Mouse (Mus musculus): Measurements from ENCODE around the gene Akap5. TPM values are rescaled to one million over a fixed set of nuclear protein-coding genes. Genes with fewer than 3 reads are reported as not detected.

The Akap5 gene
- polyA plus RNA-seq, 1 experiment from 2014 or later: 1.7 TPM

- 93% methylated on average over 12 of the region's 12 CpGs for WGBS
- Histone ChIP-seq H3K27ac (ENCODE audit: low read depth, low read length) (no peak overlapping the region), H3K9ac (ENCODE audit: low read depth, low read length) (no peak overlapping the region), H3K4me3 (ENCODE audit: low read length) (no peak overlapping the region), H3K9me3 (ENCODE audit: control insufficient read depth, low read length) (no peaks in the 10 kb centered on the region), H3K4me1 (ENCODE audit: control insufficient read depth, insufficient read depth, low read length) (no peaks in the 10 kb centered on the region), H3K36me3 (ENCODE audit: control insufficient read depth, insufficient read depth, low read length) (peaks cover 60% of the 10 kb centered on the region), H3K27me3 (ENCODE audit: control insufficient read depth, insufficient read depth, low read length) (no peaks in the 10 kb centered on the region), H3K4me2 (replicated peaks; ENCODE audit: low read depth, low read length) (no peak overlapping the region)
- ATAC-seq (ENCODE audit: low FRiP score, low TSS enrichment): no peak
These were observed 35.3 kb upstream of the Akap5 start for GRCm38 (mm10) chr12:76289428-76289827.

- no peak for ATAC-seq (ENCODE audit: low FRiP score, low TSS enrichment)
- no peaks in the 10 kb centered on the region for H3K4me1 ChIP-seq (ENCODE audit: control insufficient read depth, insufficient read depth, low read length)
- H3K9ac ChIP-seq (ENCODE audit: low read depth, low read length): no peak overlapping the region
- peaks cover 63% of the 10 kb centered on the region for H3K36me3 ChIP-seq (ENCODE audit: control insufficient read depth, insufficient read depth, low read length)
- no peak overlapping the region for H3K4me2 ChIP-seq (replicated peaks; ENCODE audit: low read depth, low read length)
- no peak overlapping the region for H3K4me3 ChIP-seq (ENCODE audit: low read length)
- WGBS: 96% methylated on average over 2 of the region's 2 CpGs
- H3K27me3 ChIP-seq (ENCODE audit: control insufficient read depth, insufficient read depth, low read length): no peaks in the 10 kb centered on the region
- no peak overlapping the region for H3K27ac ChIP-seq (ENCODE audit: low read depth, low read length)
- no peaks in the 10 kb centered on the region for H3K9me3 ChIP-seq (ENCODE audit: control insufficient read depth, low read length)
These were observed 34.4 kb upstream of the Akap5 start for GRCm38 (mm10) chr12:76290271-76290670.

GRCm38 (mm10) chr12:76293192-76293591, 31.5 kb upstream of the Akap5 start:
- Histone ChIP-seq H3K27ac (ENCODE audit: low read depth, low read length) (no peak overlapping the region), H3K27me3 (ENCODE audit: control insufficient read depth, insufficient read depth, low read length) (no peaks in the 10 kb centered on the region), H3K4me2 (replicated peaks; ENCODE audit: low read depth, low read length) (no peak overlapping the region), H3K4me3 (ENCODE audit: low read length) (no peak overlapping the region), H3K9me3 (ENCODE audit: control insufficient read depth, low read length) (no peaks in the 10 kb centered on the region), H3K36me3 (ENCODE audit: control insufficient read depth, insufficient read depth, low read length) (peaks cover 79% of the 10 kb centered on the region), H3K4me1 (ENCODE audit: control insufficient read depth, insufficient read depth, low read length) (no peaks in the 10 kb centered on the region), H3K9ac (ENCODE audit: low read depth, low read length) (no peak overlapping the region)
- no peak for ATAC-seq (ENCODE audit: low FRiP score, low TSS enrichment)
- WGBS: 62% methylated on average over 7 of the region's 7 CpGs

- Histone ChIP-seq H3K9ac (ENCODE audit: low read depth, low read length) (no peak overlapping the region), H3K36me3 (ENCODE audit: control insufficient read depth, insufficient read depth, low read length) (peaks cover 72% of the 10 kb centered on the region), H3K4me1 (ENCODE audit: control insufficient read depth, insufficient read depth, low read length) (no peaks in the 10 kb centered on the region), H3K4me2 (replicated peaks; ENCODE audit: low read depth, low read length) (no peak overlapping the region), H3K9me3 (ENCODE audit: control insufficient read depth, low read length) (no peaks in the 10 kb centered on the region), H3K27me3 (ENCODE audit: control insufficient read depth, insufficient read depth, low read length) (no peaks in the 10 kb centered on the region), H3K4me3 (ENCODE audit: low read length) (no peak overlapping the region), H3K27ac (ENCODE audit: low read depth, low read length) (no peak overlapping the region)
- 89% methylated on average over 5 of the region's 5 CpGs for WGBS
- ATAC-seq (ENCODE audit: low FRiP score, low TSS enrichment): no peak
These were observed 26.9 kb upstream of the Akap5 start for GRCm38 (mm10) chr12:76297830-76298229.

GRCm38 (mm10) chr12:76299361-76299906, 25.3 kb upstream of the Akap5 start:
- H3K27ac ChIP-seq (ENCODE audit: low read depth, low read length): no peak overlapping the region
- no peak overlapping the region for H3K4me2 ChIP-seq (replicated peaks; ENCODE audit: low read depth, low read length)
- no peaks in the 10 kb centered on the region for H3K9me3 ChIP-seq (ENCODE audit: control insufficient read depth, low read length)
- H3K27me3 ChIP-seq (ENCODE audit: control insufficient read depth, insufficient read depth, low read length): no peaks in the 10 kb centered on the region
- 95% methylated on average over 9 of the region's 9 CpGs for WGBS
- H3K4me1 ChIP-seq (ENCODE audit: control insufficient read depth, insufficient read depth, low read length): no peaks in the 10 kb centered on the region
- no peak overlapping the region for H3K4me3 ChIP-seq (ENCODE audit: low read length)
- no peak for ATAC-seq (ENCODE audit: low FRiP score, low TSS enrichment)
- H3K36me3 ChIP-seq (ENCODE audit: control insufficient read depth, insufficient read depth, low read length): peaks cover 69% of the 10 kb centered on the region
- H3K9ac ChIP-seq (ENCODE audit: low read depth, low read length): no peak overlapping the region

- Histone ChIP-seq H3K9me3 (ENCODE audit: control insufficient read depth, low read length) (no peaks in the 10 kb centered on the region), H3K4me2 (replicated peaks; ENCODE audit: low read depth, low read length) (no peak overlapping the region), H3K4me1 (ENCODE audit: control insufficient read depth, insufficient read depth, low read length) (no peaks in the 10 kb centered on the region), H3K4me3 (ENCODE audit: low read length) (no peak overlapping the region), H3K9ac (ENCODE audit: low read depth, low read length) (no peak overlapping the region), H3K27me3 (ENCODE audit: control insufficient read depth, insufficient read depth, low read length) (no peaks in the 10 kb centered on the region), H3K36me3 (ENCODE audit: control insufficient read depth, insufficient read depth, low read length) (peaks cover 60% of the 10 kb centered on the region), H3K27ac (ENCODE audit: low read depth, low read length) (no peak overlapping the region)
- no peak for ATAC-seq (ENCODE audit: low FRiP score, low TSS enrichment)
- 88% methylated on average over 10 of the region's 10 CpGs for WGBS
These were observed 24.3 kb upstream of the Akap5 start for GRCm38 (mm10) chr12:76300367-76300766.

GRCm38 (mm10) chr12:76303474-76303873, 21.2 kb upstream of the Akap5 start:
- no peak for ATAC-seq (ENCODE audit: low FRiP score, low TSS enrichment)
- H3K9ac ChIP-seq (ENCODE audit: low read depth, low read length): no peak overlapping the region
- H3K4me3 ChIP-seq (ENCODE audit: low read length): no peak overlapping the region
- 93% methylated on average over 11 of the region's 11 CpGs for WGBS
- no peaks in the 10 kb centered on the region for H3K9me3 ChIP-seq (ENCODE audit: control insufficient read depth, low read length)
- peaks cover 47% of the 10 kb centered on the region for H3K36me3 ChIP-seq (ENCODE audit: control insufficient read depth, insufficient read depth, low read length)
- H3K27me3 ChIP-seq (ENCODE audit: control insufficient read depth, insufficient read depth, low read length): no peaks in the 10 kb centered on the region
- no peak overlapping the region for H3K4me2 ChIP-seq (replicated peaks; ENCODE audit: low read depth, low read length)
- no peak overlapping the region for H3K27ac ChIP-seq (ENCODE audit: low read depth, low read length)
- H3K4me1 ChIP-seq (ENCODE audit: control insufficient read depth, insufficient read depth, low read length): peaks cover 12% of the 10 kb centered on the region

GRCm38 (mm10) chr12:76304199-76304598, 20.5 kb upstream of the Akap5 start:
- H3K4me2 ChIP-seq (replicated peaks; ENCODE audit: low read depth, low read length): no peak overlapping the region
- H3K9ac ChIP-seq (ENCODE audit: low read depth, low read length): no peak overlapping the region
- H3K27me3 ChIP-seq (ENCODE audit: control insufficient read depth, insufficient read depth, low read length): no peaks in the 10 kb centered on the region
- H3K27ac ChIP-seq (ENCODE audit: low read depth, low read length): no peak overlapping the region
- no peaks in the 10 kb centered on the region for H3K9me3 ChIP-seq (ENCODE audit: control insufficient read depth, low read length)
- no peak for ATAC-seq (ENCODE audit: low FRiP score, low TSS enrichment)
- peaks cover 14% of the 10 kb centered on the region for H3K4me1 ChIP-seq (ENCODE audit: control insufficient read depth, insufficient read depth, low read length)
- H3K4me3 ChIP-seq (ENCODE audit: low read length): no peak overlapping the region
- peaks cover 44% of the 10 kb centered on the region for H3K36me3 ChIP-seq (ENCODE audit: control insufficient read depth, insufficient read depth, low read length)
- 71% methylated on average over 4 of the region's 4 CpGs for WGBS

GRCm38 (mm10) chr12:76305107-76305506, 19.6 kb upstream of the Akap5 start:
- no peak for ATAC-seq (ENCODE audit: low FRiP score, low TSS enrichment)
- Histone ChIP-seq H3K36me3 (ENCODE audit: control insufficient read depth, insufficient read depth, low read length) (peaks cover 42% of the 10 kb centered on the region), H3K4me2 (replicated peaks; ENCODE audit: low read depth, low read length) (no peak overlapping the region), H3K4me3 (ENCODE audit: low read length) (no peak overlapping the region), H3K27ac (ENCODE audit: low read depth, low read length) (no peak overlapping the region), H3K27me3 (ENCODE audit: control insufficient read depth, insufficient read depth, low read length) (no peaks in the 10 kb centered on the region), H3K9me3 (ENCODE audit: control insufficient read depth, low read length) (no peaks in the 10 kb centered on the region), H3K4me1 (ENCODE audit: control insufficient read depth, insufficient read depth, low read length) (peaks cover 14% of the 10 kb centered on the region), H3K9ac (ENCODE audit: low read depth, low read length) (no peak overlapping the region)
- 92% methylated on average over 8 of the region's 8 CpGs for WGBS

Measured in kidney, embryonic 14.5 days (tissue).